Mouse (Mus musculus): ENCODE results near the gene Pramel3. TPM values are rescaled to one million over a fixed set of nuclear protein-coding genes. Genes with fewer than 3 reads are reported as not detected.
"Not testable (repeated sequence)": the region's sequence is repeated elsewhere in the genome, so short reads cannot be mapped to it uniquely, and the experiment has no call there.

Gene Pramel3
- polyA plus RNA-seq (2015; fragmentation: Nextera tagmentation; extraction: Ambion mirVana), result not detected in 2 replicates

- H3K36me3 ChIP-seq (ENCODE audit: control insufficient read depth, insufficient read depth, low read length); H3K9me3 ChIP-seq (ENCODE audit: control insufficient read depth, low read length); H3K27ac ChIP-seq (ENCODE audit: low read depth, low read length); H3K4me3 ChIP-seq (ENCODE audit: low read length); H3K9ac ChIP-seq (ENCODE audit: low read depth, low read length); H3K4me2 ChIP-seq (ENCODE audit: low read length); H3K27me3 ChIP-seq (replicated peaks; ENCODE audit: control insufficient read depth, insufficient read depth, low read length); ATAC-seq; H3K4me1 ChIP-seq (ENCODE audit: control insufficient read depth, insufficient read depth, low read depth, low read length): not testable (repeated sequence)
- WGBS, result 96% methylated on average over 14 of the region's 14 CpGs
Observed at GRCm38 (mm10) chrX:135302007-135302406, at the start of gene Pramel3. TSS of gene Pramel3 (plus strand) at chrX:135302307.

DNA sequence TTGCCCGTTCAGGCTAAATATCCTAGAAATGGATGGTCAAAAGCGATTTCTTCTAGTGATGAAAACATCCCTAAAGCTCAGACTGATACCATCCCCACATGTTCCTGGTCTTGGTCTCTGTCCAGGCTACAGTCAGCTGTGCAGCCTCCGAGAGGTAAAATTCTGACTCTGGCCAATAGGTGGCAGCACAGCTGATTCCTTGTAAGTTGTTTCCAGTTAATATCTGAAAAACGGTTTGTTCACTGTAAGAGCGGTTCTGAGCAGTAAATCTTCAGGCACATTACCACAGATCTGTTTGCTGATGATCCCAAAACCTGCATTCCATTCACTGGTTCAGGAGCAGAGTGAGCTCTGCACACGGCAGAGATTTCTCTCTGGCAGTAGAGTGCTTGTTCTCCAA is 58.6 kb downstream of the Pramel3 start:
- H3K9ac ChIP-seq (ENCODE audit: low read depth, low read length); ATAC-seq: not testable (repeated sequence)

GRCm38 (mm10) chrX:135361943-135362342 is 59.8 kb downstream of the Pramel3 start:
- H3K27me3 ChIP-seq (replicated peaks; ENCODE audit: control insufficient read depth, insufficient read depth, low read length); H3K4me2 ChIP-seq (ENCODE audit: low read length); H3K4me1 ChIP-seq (ENCODE audit: control insufficient read depth, insufficient read depth, low read depth, low read length); H3K9me3 ChIP-seq (ENCODE audit: control insufficient read depth, low read length); H3K4me3 ChIP-seq (ENCODE audit: low read length); ATAC-seq; H3K27ac ChIP-seq (ENCODE audit: low read depth, low read length); H3K9ac ChIP-seq (ENCODE audit: low read depth, low read length); H3K36me3 ChIP-seq (ENCODE audit: control insufficient read depth, insufficient read depth, low read length): not testable (repeated sequence)
- no CpG with 5 or more reads among the region's 4 CpGs for WGBS

More for the DNA sequence above, 58.6 kb downstream of the Pramel3 start:
- H3K4me3 ChIP-seq (ENCODE audit: low read length); H3K27me3 ChIP-seq (replicated peaks; ENCODE audit: control insufficient read depth, insufficient read depth, low read length); H3K27ac ChIP-seq (ENCODE audit: low read depth, low read length); H3K9me3 ChIP-seq (ENCODE audit: control insufficient read depth, low read length); H3K36me3 ChIP-seq (ENCODE audit: control insufficient read depth, insufficient read depth, low read length); H3K4me2 ChIP-seq (ENCODE audit: low read length); H3K4me1 ChIP-seq (ENCODE audit: control insufficient read depth, insufficient read depth, low read depth, low read length): not testable (repeated sequence)
- WGBS, result 23% methylated on average over 2 of the region's 6 CpGs

Other genes with a start within 250 kb of the Pramel3 start
- gene Gm15023, start 124.7 kb upstream of the Pramel3 start, polyA plus RNA-seq (2015; fragmentation: Nextera tagmentation; extraction: Ambion mirVana), result not detected in 2 replicates
- 44.4 and 52.4 TPM in 2 replicates for gene Tceal6, start 91.6 kb upstream of the Pramel3 start, polyA plus RNA-seq (2015; fragmentation: Nextera tagmentation; extraction: Ambion mirVana)
- not detected in 2 replicates for gene Gm5128, start 71.0 kb downstream of the Pramel3 start, polyA plus RNA-seq (2015; fragmentation: Nextera tagmentation; extraction: Ambion mirVana)
- gene Gm7903, start 131.5 kb downstream of the Pramel3 start, polyA plus RNA-seq (2015; fragmentation: Nextera tagmentation; extraction: Ambion mirVana), result 0.06 TPM in 1 of 2 replicates, not detected in the other
- gene AV320801, start 192.3 kb downstream of the Pramel3 start, polyA plus RNA-seq (2015; fragmentation: Nextera tagmentation; extraction: Ambion mirVana), result not detected in 2 replicates